Mouse (Mus musculus) layer of hippocampus, postnatal 36 days (tissue): Measurements from ENCODE around the gene Vps11. TPM values are rescaled to one million over a fixed set of nuclear protein-coding genes. Genes with fewer than 3 reads are reported as not detected.
"Not testable (repeated sequence)": the region's sequence is repeated elsewhere in the genome, so short reads cannot be mapped to it uniquely, and the experiment has no call there.

Experiments used
- DNase-seq, 2 experiments: peaks; one replicate each; pipeline ENCODE4 v3.0.0; 2022
- total RNA-seq, 2 experiments: library from RNA; stranded (reverse); gene quantifications; 2 replicates each; pipeline ENCODE4 v1.2.3; 2021

Gene Vps11
- total RNA-seq, 2 experiments from 2014 or later = 50.9 to 52.1 TPM

DNA sequence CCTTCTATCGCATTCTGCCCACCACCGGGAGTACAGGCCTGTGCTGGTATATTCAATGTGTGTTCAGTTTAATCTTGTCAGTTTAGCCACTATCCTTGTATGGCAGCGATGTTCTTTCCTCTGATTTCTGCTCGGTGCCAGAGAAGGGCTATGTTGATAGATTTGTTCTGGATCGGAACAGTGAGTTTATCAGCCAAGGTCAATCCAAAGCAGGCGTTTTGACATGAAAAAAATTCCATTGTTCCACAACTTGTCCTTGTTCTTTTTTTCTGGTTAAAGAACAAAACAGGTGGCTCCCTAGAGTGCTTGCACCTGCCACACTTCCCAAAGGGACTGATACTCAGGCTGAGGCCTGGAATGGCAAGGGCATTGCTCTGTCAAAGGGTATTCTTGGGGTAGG, 14.7 kb upstream of the Vps11 start:
- DNase-seq = no peak

DNA sequence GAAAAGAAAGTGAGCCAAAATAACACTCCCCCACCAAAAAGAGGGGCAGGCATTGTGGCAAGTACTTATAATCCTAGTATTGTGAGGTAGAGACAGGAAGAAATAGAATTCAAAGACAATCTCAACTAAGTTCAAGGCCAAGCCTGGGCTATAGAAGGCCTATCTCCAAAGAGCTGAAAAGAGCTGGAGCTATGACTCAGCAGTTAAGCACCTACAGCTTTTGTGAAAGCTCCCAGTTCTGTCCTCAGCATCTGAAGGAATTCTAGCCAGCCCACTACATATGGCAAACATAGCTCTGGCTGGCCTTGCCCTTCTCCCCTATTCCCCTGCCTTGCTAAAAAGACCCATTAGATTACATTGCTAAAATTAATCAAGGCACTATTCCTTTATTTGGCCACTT, 11.9 kb upstream of the Vps11 start:
- DNase-seq = no peak

DNA sequence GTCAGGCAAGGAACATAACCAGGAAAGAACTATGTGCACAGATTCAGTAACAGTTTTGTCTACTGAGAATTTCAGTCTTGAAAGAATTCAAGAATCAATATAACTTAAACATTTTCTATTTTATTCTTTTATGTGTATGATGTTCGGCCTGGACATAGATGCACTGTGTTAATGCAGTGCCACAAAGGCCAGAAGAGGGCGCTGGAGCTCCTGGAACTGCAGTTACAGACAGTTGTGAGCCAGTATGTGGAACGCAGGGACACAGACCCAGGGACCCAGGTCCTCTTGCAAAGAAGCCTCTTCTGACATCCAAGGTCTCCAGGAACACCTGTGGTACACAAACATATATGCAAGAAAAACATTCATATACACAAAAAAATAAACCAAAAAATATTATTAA, 3.0 kb upstream of the Vps11 start:
- no peak for DNase-seq

DNA sequence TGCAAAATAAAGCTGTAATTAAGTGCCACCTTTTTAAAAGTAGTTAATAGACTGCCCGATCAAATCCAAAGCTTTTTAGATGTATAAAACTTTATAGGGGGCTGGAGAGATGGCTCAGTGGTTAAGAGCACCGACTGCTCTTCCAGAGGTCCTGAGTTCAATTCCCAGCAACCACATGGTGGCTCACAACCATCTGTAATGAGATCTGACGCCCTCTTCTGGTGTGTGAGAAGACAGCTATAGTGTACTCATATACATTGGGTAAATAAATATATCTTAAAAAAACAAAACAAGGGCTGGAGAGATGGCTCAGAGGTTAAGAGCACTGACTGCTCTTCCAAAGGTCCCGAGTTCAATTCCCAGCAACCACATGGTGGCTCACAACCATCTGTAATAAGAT, 461 bp upstream of the Vps11 start:
- not testable (repeated sequence) for DNase-seq

DNA sequence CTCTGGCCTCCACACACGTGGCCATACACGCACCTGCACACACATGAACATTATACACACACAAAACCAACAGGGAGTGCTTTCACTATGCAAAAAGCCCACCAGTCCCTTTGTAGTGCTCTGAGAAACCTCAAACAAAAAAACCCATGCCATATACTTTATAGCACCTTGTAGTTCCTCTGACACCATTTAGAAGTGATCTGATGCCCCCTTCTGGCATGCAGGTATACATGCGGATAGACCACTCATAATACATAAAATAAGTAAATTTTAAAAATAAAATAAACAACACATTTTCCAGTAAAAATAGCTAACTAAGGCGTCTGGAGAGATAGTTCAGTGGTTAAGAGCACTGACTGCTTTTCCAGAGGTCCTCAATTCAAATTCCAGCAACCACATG, 4.3 kb downstream of the Vps11 start:
- DNase-seq = no peak

DNA sequence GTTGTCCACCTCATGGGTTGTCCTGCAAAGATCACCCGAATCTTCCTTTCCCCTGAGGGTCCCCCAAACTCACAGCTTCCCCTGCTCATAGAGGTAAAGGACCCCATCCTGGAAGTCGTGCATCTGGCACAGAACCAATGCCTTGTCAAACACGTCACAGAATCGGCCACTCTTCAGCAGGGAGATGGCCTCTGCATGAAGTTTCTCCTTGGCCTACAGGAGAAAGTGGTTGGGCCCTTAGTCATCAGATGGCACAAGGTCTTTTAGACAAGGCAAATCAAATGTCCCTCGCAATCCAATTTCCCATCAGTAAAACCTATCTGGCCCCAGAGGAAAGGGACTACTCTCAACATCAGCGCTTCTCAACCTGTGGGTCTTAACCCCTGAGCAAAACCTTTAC, 8.3 kb downstream of the Vps11 start:
- no peak for DNase-seq

DNA sequence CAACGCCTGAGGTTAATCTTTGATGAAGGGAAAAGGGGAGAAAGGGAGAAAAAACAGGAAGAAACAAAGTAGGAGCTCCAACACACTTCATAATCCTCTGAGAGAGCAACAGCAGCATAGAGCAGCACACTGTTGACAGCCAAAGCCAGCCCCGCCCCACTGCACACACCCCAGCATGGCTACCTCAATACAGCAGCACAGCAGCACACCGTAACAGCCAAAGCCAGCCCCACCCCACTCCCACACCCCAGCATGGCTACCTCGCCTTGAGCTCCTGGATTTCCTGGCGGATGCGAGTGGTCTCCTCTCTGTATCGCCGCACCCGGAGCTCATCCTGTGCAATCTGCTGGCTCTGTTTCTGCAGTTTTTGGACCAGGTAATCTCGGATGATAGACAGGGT, 9.1 kb downstream of the Vps11 start:
- DNase-seq = no peak

DNA sequence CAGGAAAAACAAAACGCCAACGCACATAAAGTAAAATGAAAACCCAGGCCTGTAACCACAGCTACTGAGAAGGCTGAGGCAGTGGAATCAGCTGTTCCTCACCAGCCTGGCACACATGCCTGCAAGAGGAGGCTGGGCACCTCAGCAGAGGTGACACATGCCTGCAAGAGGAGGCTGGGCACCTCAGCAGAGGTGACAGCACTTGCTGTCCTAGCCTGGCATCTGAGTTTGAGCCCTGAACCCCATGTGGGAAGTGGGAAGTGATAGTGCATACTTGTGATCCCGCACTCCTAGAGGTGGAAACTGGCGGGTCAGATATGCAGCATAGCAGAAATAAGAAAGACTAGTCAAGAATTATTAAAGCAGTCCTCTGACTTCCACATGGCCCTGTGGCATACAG, 10.1 kb downstream of the Vps11 start:
- no peak for DNase-seq

DNA sequence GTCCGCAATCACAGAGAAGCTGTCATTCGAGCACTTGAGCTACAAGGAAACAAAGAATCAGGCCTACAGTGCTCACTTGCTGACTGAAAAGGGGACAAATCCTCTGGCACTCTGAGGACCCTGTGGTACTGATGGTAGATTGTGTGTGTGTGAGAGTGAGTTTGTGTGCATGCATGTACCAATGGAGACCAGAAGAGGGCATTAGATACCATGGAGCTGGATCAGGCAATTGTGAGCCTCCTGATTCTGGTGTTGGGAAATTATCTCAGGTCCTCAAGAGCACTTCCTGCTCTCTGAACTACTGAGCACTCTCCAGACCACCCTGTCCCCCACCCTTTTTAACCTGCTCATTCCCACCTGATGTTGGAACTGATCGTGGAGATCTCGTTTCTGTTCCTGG, 12.9 kb downstream of the Vps11 start:
- no peak for DNase-seq

DNA sequence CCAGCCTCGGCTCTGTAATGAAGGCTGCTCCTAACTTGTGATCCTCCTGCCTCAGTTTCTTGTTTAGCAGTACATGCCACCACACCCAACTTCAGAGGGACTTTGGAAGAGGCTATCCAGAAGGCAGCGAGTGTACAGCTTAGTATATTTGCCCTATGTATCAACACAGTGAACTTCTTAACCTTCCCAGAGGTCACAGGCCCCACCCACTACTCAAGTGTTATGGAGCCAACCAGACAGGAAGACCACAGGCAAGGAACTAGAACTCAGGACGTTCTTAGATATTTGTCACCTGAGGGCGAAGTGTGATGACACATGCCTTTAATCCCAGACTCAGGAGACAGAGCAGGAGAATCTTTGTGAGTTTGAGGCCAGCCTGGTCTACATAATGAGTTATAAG, 13.8 kb downstream of the Vps11 start:
- no peak for DNase-seq

DNA sequence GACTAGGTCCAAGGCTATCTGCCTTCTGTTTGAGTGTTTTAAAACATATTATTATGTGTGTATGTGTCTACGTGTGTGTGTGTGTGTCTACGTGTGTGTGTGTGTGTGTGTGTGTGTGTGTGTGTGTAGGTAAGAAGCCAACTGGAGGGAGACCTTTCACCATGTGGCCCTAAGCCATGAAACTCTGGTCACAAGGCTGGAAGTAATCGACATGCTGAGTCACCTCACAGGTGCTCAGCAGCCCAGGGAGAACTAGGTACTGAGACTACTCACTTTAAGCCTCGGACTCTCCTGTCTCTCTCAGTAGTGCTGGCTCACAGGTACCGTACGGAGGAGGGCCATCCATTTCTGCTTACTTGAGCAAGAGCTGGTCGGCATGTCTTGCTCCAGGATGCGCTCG, 14.3 kb downstream of the Vps11 start:
- no peak for DNase-seq

DNA sequence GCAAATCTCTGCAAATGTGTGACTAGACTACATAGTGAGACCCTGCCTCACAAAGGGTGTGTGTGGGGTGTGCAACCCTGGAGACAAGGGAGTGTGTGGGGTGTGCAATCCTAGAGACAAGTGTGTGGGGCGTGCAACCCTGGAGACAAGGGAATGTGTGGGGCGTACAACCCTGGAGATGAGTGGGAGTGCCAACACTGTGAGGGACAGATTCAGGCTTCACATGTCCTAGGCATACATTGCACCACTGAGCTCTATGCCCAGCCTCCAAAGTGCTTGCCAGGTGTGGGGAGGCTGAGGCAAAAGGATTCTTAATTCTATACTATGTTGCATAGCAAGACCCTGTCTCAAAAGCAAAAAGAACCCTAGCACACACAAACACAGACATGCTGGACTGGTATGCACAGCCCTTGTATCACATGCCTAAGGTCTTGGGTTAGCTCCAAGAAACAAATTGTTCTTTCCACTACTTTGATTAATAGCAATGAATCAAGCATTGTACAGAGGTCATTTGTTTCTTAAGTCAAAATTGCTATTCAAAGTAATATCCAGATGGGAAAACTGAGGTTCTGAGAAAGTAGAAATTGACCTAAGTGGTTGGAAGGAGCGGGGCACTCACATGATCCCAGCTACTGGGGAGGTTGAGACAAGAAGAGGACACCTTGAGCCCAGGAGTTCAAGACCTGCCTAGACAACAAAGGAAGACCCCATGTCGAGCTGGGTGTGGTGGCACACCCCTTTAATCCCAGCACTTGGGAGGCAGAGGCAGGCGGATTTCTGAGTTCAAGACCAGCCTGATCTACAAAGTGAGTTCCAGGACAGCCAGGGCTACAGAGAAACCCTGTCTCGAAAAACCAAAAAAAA, 15.7 kb downstream of the Vps11 start:
- peak in 1 of 2 experiments; percentile 37 for DNase-seq

DNA sequence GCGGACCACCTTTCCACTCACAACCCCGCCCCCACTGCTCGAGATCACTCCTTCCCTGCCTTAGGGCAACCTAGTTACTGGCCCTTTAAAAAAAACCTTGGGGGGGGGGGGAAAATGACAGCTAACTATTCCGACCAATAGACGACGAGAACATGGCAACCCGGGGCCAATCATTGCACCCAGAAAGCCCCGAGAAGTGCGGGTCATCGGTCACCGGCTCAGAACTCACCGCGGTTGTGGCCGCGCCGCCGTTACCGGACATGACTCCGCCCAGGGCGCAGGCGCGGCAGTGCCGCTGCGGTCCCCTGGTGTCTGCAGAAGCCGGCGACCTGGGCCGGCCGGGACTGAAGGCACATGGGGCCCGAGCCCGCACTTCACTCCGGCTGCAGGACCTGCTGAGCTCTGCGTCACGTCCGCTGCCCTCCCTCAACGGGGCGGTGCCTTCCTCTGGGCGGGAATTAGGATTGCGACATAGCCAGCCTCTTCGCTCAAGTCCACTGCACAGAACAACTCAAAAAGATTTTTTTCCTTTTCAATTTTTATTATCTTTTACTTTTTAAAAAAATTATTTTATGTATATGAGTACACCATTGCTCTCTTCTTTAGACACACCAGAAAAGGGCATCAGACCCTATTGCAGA, 17.6 kb downstream of the Vps11 start, which contains the start of gene Hmbs:
Hmbs (minus strand) TSS at position 448 of the 641 bp plus-strand sequence.
- DNase-seq = peak; percentile 88 to 91

DNA sequence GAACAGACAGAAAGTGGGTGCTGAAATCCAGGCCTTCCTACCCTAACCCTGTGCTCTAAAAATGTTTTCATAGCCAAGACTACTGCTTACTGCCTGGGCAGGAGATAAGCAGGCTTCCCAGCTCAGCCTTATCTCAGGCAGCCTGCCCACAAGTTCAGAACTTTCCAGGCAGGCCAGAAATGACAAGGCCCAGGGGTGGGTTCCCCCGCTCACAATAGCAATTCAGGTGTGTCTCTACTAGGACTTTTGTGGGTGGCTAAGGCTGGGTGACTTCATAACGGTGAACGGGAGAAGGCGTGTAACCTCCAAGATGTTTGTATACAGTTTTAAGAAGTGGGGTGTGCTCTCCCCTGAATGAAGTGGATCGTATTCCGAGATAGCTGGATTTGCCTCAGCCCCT, 18.2 kb downstream of the Vps11 start:
- DNase-seq = no peak

DNA sequence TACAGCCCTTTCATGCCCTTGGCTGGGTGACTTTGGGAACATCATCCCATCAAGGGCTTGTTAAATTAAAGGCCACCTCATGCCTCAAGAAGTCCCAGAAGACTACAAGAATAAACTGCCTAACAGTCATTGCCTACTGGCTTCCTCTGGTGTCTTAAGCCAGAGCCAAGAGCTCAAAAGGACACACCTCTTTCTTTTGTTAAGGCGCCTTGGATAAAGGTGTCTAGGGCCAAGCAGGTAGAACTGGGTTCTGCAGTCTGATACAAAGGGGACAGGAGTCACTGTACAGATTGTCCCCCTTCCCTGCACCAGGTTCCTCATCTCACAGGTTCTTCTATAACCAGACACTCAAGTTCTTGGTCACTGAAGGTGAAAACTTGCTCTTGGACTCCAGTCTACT, 18.9 kb downstream of the Vps11 start:
- no peak for DNase-seq

DNA sequence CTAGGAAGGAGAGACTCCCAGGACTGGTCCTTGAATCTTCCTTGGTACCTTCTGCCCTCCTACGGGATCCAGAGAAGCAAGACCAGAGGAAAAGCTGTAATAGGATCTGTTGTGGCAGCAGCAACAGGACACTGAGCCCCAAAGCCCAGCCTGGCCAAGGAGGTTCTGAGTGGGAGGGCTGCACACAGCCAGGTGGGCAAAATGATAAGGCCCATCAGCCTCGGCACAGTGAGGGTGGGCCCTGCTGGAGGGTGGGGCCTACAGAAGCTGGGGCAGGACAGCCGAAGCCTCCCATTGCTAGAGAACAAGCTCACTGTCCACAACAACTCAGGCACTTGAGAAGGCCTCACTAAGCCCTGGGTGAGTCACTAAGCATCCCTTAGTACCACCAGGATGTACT, 19.3 kb downstream of the Vps11 start:
- no peak for DNase-seq

DNA sequence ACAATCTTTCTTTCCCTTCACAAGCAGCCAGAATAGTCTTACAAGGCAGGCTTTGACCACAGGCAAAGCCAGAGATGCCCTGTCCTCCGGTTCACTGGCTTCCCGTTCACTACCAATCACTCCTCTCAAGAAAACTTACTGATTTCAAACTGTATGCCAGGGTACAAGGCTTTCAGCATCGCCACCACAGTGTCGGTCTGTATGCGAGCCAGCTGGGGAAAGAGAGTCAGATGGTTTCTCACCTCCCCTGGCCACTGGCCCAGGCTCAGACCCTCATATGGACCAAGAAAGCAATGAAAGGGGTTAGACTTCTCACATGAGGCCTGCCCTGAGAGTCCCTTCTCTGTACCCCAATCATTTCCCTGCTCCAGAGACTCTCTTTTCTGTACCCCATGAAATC, 20.0 kb downstream of the Vps11 start:
- DNase-seq = no peak

DNA sequence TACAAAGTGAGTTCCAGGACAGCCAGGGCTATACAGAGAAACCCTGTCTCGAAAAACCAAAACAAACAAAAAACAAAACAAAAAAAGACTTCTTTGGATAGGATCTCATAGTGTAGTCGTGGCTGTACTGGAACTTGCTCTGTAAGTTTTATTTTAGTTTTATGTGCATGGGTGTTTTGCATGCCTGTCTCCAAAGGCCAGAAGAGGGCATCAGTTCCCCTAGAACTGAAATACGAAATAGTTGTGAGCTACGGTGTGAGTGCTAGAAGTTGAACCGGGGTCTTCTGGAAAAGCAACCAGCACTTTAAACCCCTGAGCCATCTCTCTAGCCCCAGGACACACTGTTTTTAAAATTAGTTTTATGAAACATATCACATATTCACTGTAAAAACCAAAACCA, 22.9 kb downstream of the Vps11 start:
- DNase-seq = no peak

DNA sequence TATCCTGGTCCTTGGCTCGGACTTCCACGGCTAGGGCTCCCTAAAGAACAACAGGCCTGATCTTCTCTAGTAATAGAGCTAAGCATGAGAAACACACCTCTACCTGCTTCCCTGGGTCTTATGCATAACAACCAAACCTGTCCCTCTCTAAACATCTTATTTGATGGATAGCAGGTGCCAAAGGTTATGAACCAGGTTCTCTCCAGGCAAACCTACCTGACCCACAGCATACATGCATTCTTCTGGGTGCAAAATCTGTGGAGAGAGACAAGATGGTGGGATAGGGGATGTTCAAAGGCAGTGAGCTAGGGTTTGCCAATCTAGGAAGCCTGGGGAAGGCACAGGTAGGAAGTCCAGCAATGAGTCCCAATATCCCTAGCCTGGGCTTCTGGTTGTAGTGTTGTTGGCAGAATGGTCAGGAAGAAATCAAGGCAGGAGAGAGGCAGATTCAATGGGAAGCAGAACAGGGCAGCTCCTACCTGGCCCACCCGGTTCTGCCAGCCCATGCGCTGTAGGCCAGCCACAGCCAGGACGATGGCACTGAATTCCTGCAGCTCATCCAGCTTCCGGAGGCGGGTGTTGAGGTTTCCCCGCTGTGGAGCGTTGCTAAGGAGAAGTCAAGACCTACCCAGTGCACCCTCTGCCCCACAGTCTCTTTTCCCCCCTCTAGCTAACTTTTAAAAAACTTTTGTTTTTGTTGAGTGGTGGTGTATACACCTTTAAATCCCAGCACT, 23.9 kb downstream of the Vps11 start:
- no peak for DNase-seq

DNA sequence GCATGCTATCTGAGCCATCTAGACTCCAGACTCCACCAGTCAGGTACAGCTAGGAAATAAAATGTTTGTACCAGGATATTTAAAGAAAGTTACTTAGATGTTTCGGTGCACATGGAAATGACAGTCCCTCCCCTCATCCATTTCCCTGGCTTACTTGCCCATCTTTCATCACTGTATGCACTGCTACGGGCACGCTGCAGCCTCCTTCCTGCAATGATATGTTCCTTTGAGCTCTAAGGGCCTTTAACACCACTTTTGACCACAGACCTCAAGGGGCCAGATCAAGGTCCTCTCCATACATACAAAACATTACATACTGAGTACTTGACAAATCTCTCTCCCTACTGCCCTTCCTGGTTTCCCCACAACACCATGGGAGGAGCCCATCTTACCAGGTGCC, 24.5 kb downstream of the Vps11 start:
- DNase-seq = no peak

DNA sequence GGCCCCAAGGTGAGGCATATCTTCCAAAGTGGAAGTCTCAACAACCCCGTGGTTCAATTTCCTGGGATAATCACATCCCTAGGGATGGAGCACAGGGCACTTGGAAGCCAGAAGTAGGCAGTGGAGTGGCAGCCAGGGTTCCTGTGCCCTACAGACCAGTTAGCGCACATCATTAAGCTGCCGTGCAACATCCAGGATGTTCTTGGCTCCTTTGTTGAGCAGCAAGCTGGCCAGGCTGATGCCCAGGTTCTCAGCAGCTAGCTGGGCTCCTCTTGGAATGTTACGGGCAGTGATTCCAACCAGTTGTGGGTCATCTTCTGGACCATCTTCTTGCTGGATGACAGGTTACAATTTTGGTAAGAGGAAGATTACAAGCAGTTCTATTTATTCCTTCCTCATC, 25.0 kb downstream of the Vps11 start:
- not testable (repeated sequence) for DNase-seq

DNA sequence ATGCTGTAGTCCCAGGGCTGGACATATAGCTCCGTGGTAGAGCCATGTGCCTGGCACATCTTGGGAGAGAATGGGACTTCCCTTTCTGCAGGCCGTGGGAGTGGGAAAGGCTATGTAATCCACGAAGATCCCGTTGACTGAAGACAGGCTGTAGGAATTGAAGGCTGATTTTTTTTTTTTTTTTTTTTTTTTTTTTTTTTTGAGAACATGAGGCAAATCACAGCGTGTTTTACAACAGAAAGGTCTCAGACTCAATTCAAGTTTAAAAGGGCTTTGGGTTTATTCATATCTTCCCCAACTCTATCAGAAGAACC, 25.4 kb downstream of the Vps11 start:
- DNase-seq = no peak

DNA sequence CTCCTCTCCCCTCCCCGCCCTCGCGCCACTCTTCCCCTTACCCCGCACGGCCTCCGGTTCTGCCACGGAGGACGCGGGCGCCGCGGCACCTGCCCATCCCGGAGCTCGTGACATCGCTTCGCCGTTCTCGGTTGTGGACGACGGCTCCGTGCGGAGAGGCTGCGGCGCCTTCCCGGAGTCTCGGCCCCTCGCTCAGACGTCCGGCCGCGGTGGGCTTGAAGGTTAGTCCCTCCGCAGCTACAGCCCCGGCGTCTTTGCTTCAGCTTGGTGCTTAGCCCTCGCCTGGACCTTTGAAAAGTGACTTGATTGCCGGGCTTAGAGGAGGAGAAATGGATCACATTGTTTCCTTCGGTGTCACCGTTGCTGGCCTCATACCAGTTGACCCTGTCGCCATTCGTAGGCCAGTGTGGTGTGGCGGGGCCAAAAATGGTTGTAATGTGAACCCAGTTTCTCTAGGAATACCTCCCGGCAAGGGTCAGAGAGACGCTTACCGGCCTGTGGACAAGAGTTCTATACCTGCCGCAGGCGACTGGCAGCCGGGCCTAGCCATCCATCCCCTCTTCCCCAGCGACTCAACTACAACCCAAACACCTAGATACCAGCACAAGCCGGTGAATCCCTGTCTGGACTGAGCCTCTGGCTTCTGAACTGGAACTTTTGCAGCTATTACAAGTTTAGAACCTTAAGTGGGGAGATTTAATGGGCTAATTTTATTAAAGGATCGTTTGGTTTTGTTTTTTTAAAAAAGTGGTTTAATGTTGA, 26.0 kb downstream of the Vps11 start:
- DNase-seq = no peak
